Mouse (Mus musculus) kidney, adult 2 months (tissue): Measurements from ENCODE around the gene Gm10697.
"Not testable (repeated sequence)": the region's sequence is repeated elsewhere in the genome, so short reads cannot be mapped to it uniquely, and the experiment has no call there.

Experiments used
- CTCF ChIP-seq: fragments of 200-500 bp; conservative IDR thresholded peaks from 2 replicates; pipeline ENCODE4 v1.5.1; 2011; ENCODE audit warnings: low read depth, mild to moderate bottlenecking, control low read depth, low read length, moderate library complexity, mixed read lengths; ENCODE audit not compliant: insufficient read depth, insufficient read length
- POLR2A ChIP-seq: fragments of 200-500 bp; IDR thresholded peaks from one replicate; pipeline ENCODE4 v1.6.1; 2011; ENCODE audit warnings: low read depth, low read length, control low read depth

DNA sequence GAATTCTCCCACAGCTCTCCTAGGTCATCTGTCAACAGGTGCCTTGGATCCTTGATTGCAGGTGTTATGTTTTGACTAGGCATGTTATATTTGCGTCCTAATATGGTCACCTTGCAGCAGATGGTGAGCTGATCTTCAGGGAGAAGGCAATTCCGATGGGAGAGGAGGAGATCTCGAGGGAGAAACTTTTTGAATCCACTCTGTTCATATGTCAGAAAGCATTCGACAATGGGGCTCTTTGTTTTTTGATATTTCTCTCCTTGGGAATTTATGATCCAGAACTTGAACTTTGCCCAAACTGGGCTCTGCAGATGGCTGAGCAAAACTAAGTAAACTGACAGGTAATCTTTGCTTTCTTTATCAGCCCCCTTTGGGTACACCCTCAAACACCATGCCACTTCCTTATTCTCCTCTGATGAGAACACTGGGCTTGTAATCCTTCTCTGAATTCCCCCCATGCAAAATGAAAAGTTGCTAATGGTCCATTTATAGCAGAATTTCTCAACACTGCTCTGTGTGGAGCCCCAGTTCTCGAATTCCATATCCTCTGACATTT, 22.8 kb downstream of the Gm10697 start:
- TF ChIP-seq POLR2A, CTCF: not testable (repeated sequence)
